Comparison of ENCODE assay signal across 7 mouse cellular contexts in genomic region chr8:70540507-70541071, GRCm38 (mm10). TPM values are rescaled to one million over a fixed set of nuclear protein-coding genes. Genes with fewer than 3 reads are reported as not detected.
A peak's percentile ranks its signal among the peaks of the same experiment; 100 is the strongest.
DNase-seq lines count a peak whose midpoint lies in the region; ATAC-seq and TF ChIP-seq lines count a peak whose summit lies in the region.

No protein-coding gene starts in this region.

- no peak for ATAC-seq in limb, embryonic 15.5 days (ENCODE audit: insufficient number of reproducible peaks, low FRiP score, low TSS enrichment, low read depth)

- H3K9ac ChIP-seq in ES-E14 (ENCODE audit: insufficient read depth, low read depth, low read length, poor library complexity, severe bottlenecking) = peak overlapping the region; percentile 91
- H3K9ac ChIP-seq in limb, embryonic 15.5 days = peak overlapping the region; percentile 93

- H3K27me3 ChIP-seq in hindbrain, embryonic 10.5 days (ENCODE audit: insufficient read depth, poor library complexity, severe bottlenecking) = no peaks in the 10 kb centered on the region
- H3K27me3 ChIP-seq in limb, embryonic 15.5 days = no peaks in the 10 kb centered on the region

- peak overlapping the region; percentile 93 for H3K4me2 ChIP-seq in limb, embryonic 15.5 days

- no peak for TF ChIP-seq POLR2A in bone marrow, adult 2 months (IDR thresholded peaks at IDR 0.05; ENCODE audit: borderline replicate concordance, control insufficient read depth, low read depth, low read length)

- 0 out of 4 replicates have a peak, but pooled peaks cover 0 to 2% of the 10 kb centered on the region in 2 experiments for H3K4me1 ChIP-seq in ES-E14 (ENCODE audit: control insufficient read depth in 2 of 2, insufficient read depth in 2 of 2, low read length in 2 of 2, poor library complexity in 1 of 2)
- H3K4me1 ChIP-seq in bone marrow, adult 2 months (ENCODE audit: control insufficient read depth, insufficient read depth, low read length) = peaks cover 10% of the 10 kb centered on the region
- peaks cover 48% of the 10 kb centered on the region for H3K4me1 ChIP-seq in hindbrain, embryonic 10.5 days (replicated peaks)
- peaks cover 31% of the 10 kb centered on the region for H3K4me1 ChIP-seq in limb, embryonic 15.5 days

- in situ Hi-C loops in ES-E14 (cut with MboI; ENCODE audit: low sequenced_read_pairs in 2 of 2, unreplicated experiment in 2 of 2) = no loop called here

- no peak for TF ChIP-seq CTCF in bone marrow, adult 2 months (IDR thresholded peaks at IDR 0.05; ENCODE audit: control insufficient read depth, insufficient read depth, low read length)

- no peaks in the 10 kb centered on the region for H3K9me3 ChIP-seq in ES-E14 (ENCODE audit: control insufficient read depth, insufficient read depth, low read depth, low read length)
- no peaks in the 10 kb centered on the region for H3K9me3 ChIP-seq in hindbrain, embryonic 10.5 days
- no peaks in the 10 kb centered on the region for H3K9me3 ChIP-seq in limb, embryonic 15.5 days

- peak overlapping the region; percentile 76 to 85 for H3K4me3 ChIP-seq in ES-E14 (ENCODE audit: insufficient read depth in 1 of 2, low read depth in 1 of 2, low read length in 2 of 2, poor library complexity in 1 of 2, severe bottlenecking in 1 of 2)
- peak overlapping the region; percentile 93 for H3K4me3 ChIP-seq in bone marrow, adult 2 months (replicated peaks; ENCODE audit: control insufficient read depth, low read depth, low read length)
- H3K4me3 ChIP-seq in hindbrain, embryonic 10.5 days = peak overlapping the region; percentile 74
- peak overlapping the region; percentile 84 for H3K4me3 ChIP-seq in limb, embryonic 15.5 days

- DNase-seq in ES-E14 (ENCODE audit: low read depth, low spot score) = no peak
- DNase-seq in hindbrain, embryonic 10.5 days (ENCODE audit: low spot score) = no peak
- no peak for DNase-seq in ovary, postnatal 14 days (ENCODE audit: low spot score)
- DNase-seq in cerebellum, adult 11 months = no peak
- DNase-seq in adrenal gland, postnatal 10 days = no peak

- WGBS in bone marrow, adult 2 months = 19% methylated on average over 7 of the region's 7 CpGs
- WGBS in hindbrain, embryonic 10.5 days = 62% methylated on average over 7 of the region's 7 CpGs
- WGBS in limb, embryonic 15.5 days = 42% methylated on average over 7 of the region's 7 CpGs

- no peak overlapping the region for H3K27ac ChIP-seq in ES-E14 (ENCODE audit: insufficient read depth, low read depth, low read length, poor library complexity, severe bottlenecking)
- no peak overlapping the region for H3K27ac ChIP-seq in bone marrow, adult 2 months (ENCODE audit: control insufficient read depth, insufficient read depth, low read depth, low read length, poor library complexity)
- H3K27ac ChIP-seq in hindbrain, embryonic 10.5 days = peak overlapping the region; percentile 93; the same call in 1 of the 2 replicates
- peak overlapping the region; percentile 97 for H3K27ac ChIP-seq in limb, embryonic 15.5 days

- peaks cover 1% of the 10 kb centered on the region for H3K36me3 ChIP-seq in ES-E14 (ENCODE audit: control insufficient read depth, insufficient read depth, low read length, poor library complexity, severe bottlenecking)
- peaks cover 21% of the 10 kb centered on the region for H3K36me3 ChIP-seq in hindbrain, embryonic 10.5 days
- peaks cover 14% of the 10 kb centered on the region for H3K36me3 ChIP-seq in limb, embryonic 15.5 days

TF ChIP-seq in ES-E14, 5 proteins besides CTCF, POLR2A, EP300 and RAD21:
- no peak for TF ChIP-seq ZC3H11A (IDR thresholded peaks at IDR 0.05; ENCODE audit: borderline replicate concordance, low read depth, low read length)
- TF ChIP-seq HCFC1 (IDR thresholded peaks at IDR 0.05; ENCODE audit: borderline replicate concordance, insufficient read depth, low read length) = no peak
- TF ChIP-seq MAFK (IDR thresholded peaks at IDR 0.05; ENCODE audit: insufficient read depth, low read depth, low read length) = no peak
- no peak for TF ChIP-seq CHD2 (IDR thresholded peaks at IDR 0.05; ENCODE audit: low read depth, low read length)
- no peak for TF ChIP-seq ZNF384 (IDR thresholded peaks at IDR 0.05; ENCODE audit: low read depth, low read length)

RNA-seq across cellular contexts. Expression of gene Ell, which starts 1.3 kb away (rescaled TPM):
- 15.8 and 16.1 TPM in 2 replicates for total RNA-seq in ES-E14 (2012; rRNA removed)
- polyA plus RNA-seq in bone marrow, adult 2 months (2011; ENCODE audit: insufficient read depth, insufficient read length, low replicate concordance, missing spikeins) = 11.9 and 17.8 TPM in 2 replicates
- polyA plus RNA-seq in hindbrain, embryonic 10.5 days (2016; fragmentation: Nextera tagmentation; extraction: Ambion mirVana) = 20.5 and 22.4 TPM in 2 replicates
- 20.4 and 21.1 TPM in 2 replicates for polyA plus RNA-seq in limb, embryonic 15.5 days (2015; fragmentation: Nextera tagmentation; extraction: Ambion mirVana)
- 10 to 100 TPM; 22.2 to 26.3 TPM for total RNA-seq in adrenal gland, postnatal 10 days (2021)

RNA-seq across cellular contexts. Expression of gene Kxd1, which starts 12.8 kb away (rescaled TPM):
- 27.9 and 35.3 TPM in 2 replicates for total RNA-seq in ES-E14 (2012; rRNA removed)
- 29.0 and 41.3 TPM in 2 replicates for polyA plus RNA-seq in bone marrow, adult 2 months (2011; ENCODE audit: insufficient read depth, insufficient read length, low replicate concordance, missing spikeins)
- polyA plus RNA-seq in hindbrain, embryonic 10.5 days (2016; fragmentation: Nextera tagmentation; extraction: Ambion mirVana) = 54.3 and 57.7 TPM in 2 replicates
- 53.8 and 55.1 TPM in 2 replicates for polyA plus RNA-seq in limb, embryonic 15.5 days (2015; fragmentation: Nextera tagmentation; extraction: Ambion mirVana)
- 10 to 100 TPM; 84.0 to 97.4 TPM for total RNA-seq in adrenal gland, postnatal 10 days (2021)

RNA-seq across cellular contexts. Expression of gene Fkbp8, which starts 13.1 kb away (rescaled TPM):
- total RNA-seq in ES-E14 (2012; rRNA removed) = 252 and 256 TPM in 2 replicates
- polyA plus RNA-seq in bone marrow, adult 2 months (2011; ENCODE audit: insufficient read depth, insufficient read length, low replicate concordance, missing spikeins) = 98.7 and 181 TPM in 2 replicates
- polyA plus RNA-seq in hindbrain, embryonic 10.5 days (2016; fragmentation: Nextera tagmentation; extraction: Ambion mirVana) = 311 and 360 TPM in 2 replicates
- polyA plus RNA-seq in limb, embryonic 15.5 days (2015; fragmentation: Nextera tagmentation; extraction: Ambion mirVana) = 274 and 278 TPM in 2 replicates
- 100 to 1,000 TPM; 226 to 250 TPM for total RNA-seq in adrenal gland, postnatal 10 days (2021)

RNA-seq across cellular contexts. Expression of gene Uba52, which starts 30.0 kb away (rescaled TPM):
- total RNA-seq in ES-E14 (2012; rRNA removed) = 3,214 and 4,257 TPM in 2 replicates
- polyA plus RNA-seq in bone marrow, adult 2 months (2011; ENCODE audit: insufficient read depth, insufficient read length, low replicate concordance, missing spikeins) = 961 and 1,100 TPM in 2 replicates
- 914 and 933 TPM in 2 replicates for polyA plus RNA-seq in hindbrain, embryonic 10.5 days (2016; fragmentation: Nextera tagmentation; extraction: Ambion mirVana)
- 859 and 940 TPM in 2 replicates for polyA plus RNA-seq in limb, embryonic 15.5 days (2015; fragmentation: Nextera tagmentation; extraction: Ambion mirVana)
- total RNA-seq in adrenal gland, postnatal 10 days (2021) = 1,000 to 10,000 TPM; 1,751 to 1,916 TPM

RNA-seq across cellular contexts. Expression of gene Rex1bd, which starts 34.0 kb away (rescaled TPM):
- 125 and 130 TPM in 2 replicates for total RNA-seq in ES-E14 (2012; rRNA removed)
- polyA plus RNA-seq in bone marrow, adult 2 months (2011; ENCODE audit: insufficient read depth, insufficient read length, low replicate concordance, missing spikeins) = 46.9 and 63.6 TPM in 2 replicates
- polyA plus RNA-seq in hindbrain, embryonic 10.5 days (2016; fragmentation: Nextera tagmentation; extraction: Ambion mirVana) = 131 and 148 TPM in 2 replicates
- polyA plus RNA-seq in limb, embryonic 15.5 days (2015; fragmentation: Nextera tagmentation; extraction: Ambion mirVana) = 136 and 149 TPM in 2 replicates
- total RNA-seq in adrenal gland, postnatal 10 days (2021) = 100 to 1,000 TPM; 121 to 130 TPM

Comparison
In these comparisons a context has a peak if more than half of its experiments do, and no peak if none do; other contexts are left out.
1. H3K27ac ChIP-seq: peak in hindbrain, embryonic 10.5 days (single experiment) and limb, embryonic 15.5 days (single experiment); none in ES-E14 (single experiment) and bone marrow, adult 2 months (single experiment).
2. Peak in every context shown above with its lines, with median percentiles within 50 percentile points of each other: H3K4me3 ChIP-seq.